Mouse (Mus musculus) heart, embryonic 15.5 days (tissue): ENCODE data around the gene Bpifa6. TPM values are rescaled to one million over a fixed set of nuclear protein-coding genes. Genes with fewer than 3 reads are reported as not detected.
"Not testable (repeated sequence)": the region's sequence is repeated elsewhere in the genome, so short reads cannot be mapped to it uniquely, and the experiment has no call there.

Experiments used
- ATAC-seq: fragments of 200-750 bp; cut with Nextera tagmentation; replicated peaks from 2 replicates; pipeline ENCODE4 v1.8.0; 2017; ENCODE audit warnings: low read depth, moderate TSS enrichment; ENCODE audit not compliant: insufficient number of reproducible peaks, insufficient read depth, low FRiP score
- H3K27ac ChIP-seq: fragments of 300-500 bp; sonication (generic); 2 replicates; pipeline ENCODE4 v1.5.1; 2015; ENCODE audit warnings: mild to moderate bottlenecking, inconsistent platforms
- H3K27me3 ChIP-seq: fragments of 300-500 bp; sonication (generic); 2 replicates; pipeline ENCODE4 v1.6.1; 2015; ENCODE audit warnings: inconsistent platforms
- H3K36me3 ChIP-seq: fragments of 300-500 bp; sonication (generic); 2 replicates; pipeline ENCODE4 v1.6.1; 2015; ENCODE audit warnings: mild to moderate bottlenecking, inconsistent platforms
- H3K4me1 ChIP-seq: fragments of 300-500 bp; sonication (generic); replicated peaks from 2 replicates; pipeline ENCODE4 v1.6.1; 2015; ENCODE audit warnings: inconsistent platforms
- H3K4me2 ChIP-seq: fragments of 300-500 bp; sonication (generic); 2 replicates; pipeline ENCODE4 v1.6.1; 2015; ENCODE audit warnings: inconsistent platforms, mild to moderate bottlenecking, moderate library complexity
- H3K4me3 ChIP-seq: fragments of 300-500 bp; sonication (generic); 2 replicates; pipeline ENCODE4 v1.5.1; 2015; ENCODE audit warnings: mild to moderate bottlenecking, inconsistent platforms
- H3K9ac ChIP-seq: fragments of 300-500 bp; sonication (generic); 2 replicates; pipeline ENCODE4 v1.6.1; 2015; ENCODE audit warnings: mild to moderate bottlenecking, inconsistent platforms
- H3K9me3 ChIP-seq: fragments of 300-500 bp; sonication (generic); replicated peaks from 2 replicates; pipeline ENCODE4 v1.6.1; 2016; ENCODE audit warnings: inconsistent platforms
- WGBS: fragments of 180-500 bp; shearing (Covaris S2); methylation state at CpG from one replicate; pipeline ENCODE4 v1.1.7; 2015; ENCODE audit warnings: mixed read lengths; 5-methylcytosine and 5-hydroxymethylcytosine counted together
- polyA plus RNA-seq: library from polyadenylated mRNA; unstranded; fragments of >200 nt; fragmentation: Nextera tagmentation; extraction: Ambion mirVana; gene quantifications from 2 replicates; pipeline ENCODE4 v1.2.1, GENCODE M21; 2015

Bpifa6 gene
- polyA plus RNA-seq, 1 experiment from 2014 or later = not detected

DNA sequence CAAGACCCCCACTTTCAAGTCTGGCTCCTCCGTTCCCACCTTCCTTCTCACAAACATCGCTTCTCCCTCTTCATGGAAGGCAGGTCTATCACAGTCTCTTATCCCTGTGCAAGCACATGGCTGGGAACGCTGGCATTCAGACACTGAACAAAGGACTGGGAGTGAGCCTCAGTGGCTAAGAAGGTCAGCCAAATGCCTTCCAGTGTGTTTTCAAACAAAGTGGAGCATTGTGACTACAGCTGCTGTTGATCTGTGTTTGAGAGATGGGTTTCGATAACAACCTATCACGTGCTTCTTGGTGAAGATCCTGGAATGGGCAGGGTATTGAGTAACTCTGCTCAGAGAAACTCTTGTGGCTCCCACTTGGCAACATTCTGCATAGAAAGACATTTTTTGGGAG, 4.5 kb upstream of the Bpifa6 start:
- Histone ChIP-seq H3K9ac (no peak overlapping the region), H3K4me1 (no peaks in the 10 kb centered on the region), H3K36me3 (no peaks in the 10 kb centered on the region), H3K4me3 (no peak overlapping the region), H3K27ac (no peak overlapping the region), H3K27me3 (no peaks in the 10 kb centered on the region), H3K4me2 (no peak overlapping the region), H3K9me3 (no peaks in the 10 kb centered on the region)
- ATAC-seq = no peak
- 71% methylated on average over 5 of the region's 5 CpGs for WGBS

DNA sequence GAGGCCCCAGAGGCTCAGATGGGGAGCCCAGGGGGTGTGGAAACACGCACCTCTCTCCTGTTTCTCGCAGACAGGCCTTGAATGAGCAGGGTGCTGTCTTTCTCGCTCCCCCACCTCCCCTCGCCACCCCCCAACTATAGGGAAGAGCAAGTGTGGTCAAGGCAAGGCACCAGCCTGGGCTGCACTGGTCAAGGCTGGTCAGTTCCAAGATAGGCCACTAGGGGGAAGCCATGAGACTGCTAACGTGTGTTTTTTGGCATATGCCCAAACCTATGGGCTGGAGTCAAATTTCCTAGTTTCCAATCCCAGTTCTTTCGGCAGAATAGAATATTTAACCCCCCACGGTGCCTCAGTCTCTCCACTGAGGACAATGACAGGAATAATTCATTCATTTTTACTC, 21.0 kb downstream of the Bpifa6 start:
- WGBS = 3% methylated on average over 7 of the region's 7 CpGs
- no peaks in the 10 kb centered on the region for H3K36me3 ChIP-seq
- no peak overlapping the region for H3K27ac ChIP-seq
- H3K4me2 ChIP-seq = no peak overlapping the region
- H3K9me3 ChIP-seq = no peaks in the 10 kb centered on the region
- H3K9ac ChIP-seq = no peak overlapping the region
- no peak for ATAC-seq
- H3K27me3 ChIP-seq = 0 out of 2 replicates have a peak, but pooled peaks cover 8% of the 10 kb centered on the region
- no peak overlapping the region for H3K4me3 ChIP-seq
- 0 out of 2 replicates have a peak, but pooled peaks cover 2% of the 10 kb centered on the region for H3K4me1 ChIP-seq

DNA sequence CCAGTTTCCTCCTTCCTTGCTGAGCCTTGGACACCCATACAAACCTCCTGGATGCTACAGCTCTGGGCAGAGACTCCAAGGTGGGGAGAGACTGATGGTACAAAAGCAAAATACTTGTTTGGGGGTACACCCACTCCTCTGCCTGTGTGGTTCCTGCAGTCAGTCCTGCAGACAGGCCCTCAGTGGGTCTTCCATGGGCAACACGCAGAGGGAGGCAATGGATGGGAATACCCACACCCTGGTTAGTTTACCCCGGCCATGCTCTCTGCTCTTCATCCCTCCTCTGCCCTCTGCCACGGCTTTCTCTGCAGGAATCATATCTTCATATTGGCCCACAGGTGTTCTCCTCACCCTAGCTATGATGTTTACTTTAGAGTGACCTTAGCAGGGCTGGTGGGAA, 25.8 kb downstream of the Bpifa6 start:
- WGBS = 83% methylated on average over 3 of the region's 3 CpGs
- Histone ChIP-seq H3K27me3 (0 out of 2 replicates have a peak, but pooled peaks cover 4% of the 10 kb centered on the region), H3K4me3 (no peak overlapping the region), H3K4me2 (no peak overlapping the region), H3K9ac (no peak overlapping the region), H3K36me3 (no peaks in the 10 kb centered on the region), H3K9me3 (no peaks in the 10 kb centered on the region), H3K27ac (no peak overlapping the region), H3K4me1 (0 out of 2 replicates have a peak, but pooled peaks cover 2% of the 10 kb centered on the region)
- ATAC-seq = no peak

DNA sequence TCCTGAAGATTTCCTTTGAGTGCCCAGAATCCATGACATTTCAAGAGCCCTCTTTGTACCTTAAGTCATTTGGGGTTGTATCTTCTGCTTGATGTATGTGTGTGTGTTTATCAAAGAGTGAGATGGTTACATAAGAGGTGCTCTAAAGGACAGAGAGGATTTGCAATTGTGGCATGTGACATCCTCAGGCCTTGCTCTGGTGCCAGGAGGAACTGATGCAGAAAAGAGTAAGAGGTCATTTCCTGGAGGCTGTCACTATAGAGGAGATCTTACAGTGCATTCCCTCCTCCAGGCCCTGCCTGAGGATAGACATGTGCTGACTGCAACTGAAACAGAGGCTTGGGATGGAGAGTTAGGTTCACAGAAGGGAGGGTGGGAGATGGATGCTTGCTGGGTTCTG, 26.3 kb downstream of the Bpifa6 start:
- Histone ChIP-seq H3K27ac (no peak overlapping the region), H3K4me1 (0 out of 2 replicates have a peak, but pooled peaks cover under 1% of the 10 kb centered on the region), H3K4me2 (no peak overlapping the region), H3K9me3 (no peaks in the 10 kb centered on the region), H3K27me3 (0 out of 2 replicates have a peak, but pooled peaks cover 4% of the 10 kb centered on the region), H3K4me3 (no peak overlapping the region), H3K9ac (no peak overlapping the region), H3K36me3 (no peaks in the 10 kb centered on the region)
- no peak for ATAC-seq

DNA sequence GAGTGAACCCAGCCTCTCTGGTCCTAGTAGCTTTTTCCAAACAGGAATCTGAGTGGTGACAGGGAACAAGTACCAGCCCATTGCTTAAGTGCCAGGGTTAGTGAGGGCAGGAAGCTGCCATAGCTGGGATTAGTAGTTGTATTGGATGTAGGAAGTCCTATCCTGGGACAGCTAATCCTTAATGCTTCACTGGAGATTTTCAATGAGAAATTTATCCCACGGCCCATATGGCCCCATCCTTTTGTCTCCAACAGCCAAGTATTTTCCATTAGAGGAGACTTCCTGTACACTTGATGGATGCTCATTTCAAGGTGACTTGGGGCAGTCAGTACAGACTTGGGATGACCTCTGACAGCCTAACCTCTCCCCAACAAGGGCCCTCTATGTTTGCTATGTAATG, 29.7 kb downstream of the Bpifa6 start:
- Histone ChIP-seq H3K9me3 (no peaks in the 10 kb centered on the region), H3K9ac (no peak overlapping the region), H3K27ac (no peak overlapping the region), H3K27me3 (no peaks in the 10 kb centered on the region), H3K36me3 (no peaks in the 10 kb centered on the region), H3K4me3 (no peak overlapping the region), H3K4me2 (no peak overlapping the region), H3K4me1 (no peaks in the 10 kb centered on the region)
- WGBS = 75% methylated on average over 1 of the region's 1 CpGs
- ATAC-seq = no peak

DNA sequence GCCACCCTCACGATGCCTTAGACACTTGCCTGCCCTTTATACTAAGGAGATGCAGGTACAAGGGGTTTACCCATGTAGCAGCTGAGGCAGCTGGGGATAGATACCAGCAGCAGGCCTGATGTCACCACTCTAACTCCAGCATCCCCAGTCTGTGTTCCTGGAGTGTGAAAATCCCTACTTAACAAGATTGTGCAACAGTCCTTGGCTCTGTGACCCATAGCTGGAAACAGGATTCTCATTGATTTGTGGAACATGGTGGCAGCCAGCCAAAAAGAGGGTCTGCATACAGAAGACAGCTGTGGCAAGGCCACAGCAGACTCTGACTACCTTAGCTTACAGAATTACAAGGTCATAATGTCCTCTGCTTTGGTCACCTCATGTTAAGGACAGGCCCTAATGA, 30.3 kb downstream of the Bpifa6 start:
- H3K4me3 ChIP-seq = no peak overlapping the region
- WGBS = 76% methylated on average over 1 of the region's 1 CpGs
- ATAC-seq = no peak

DNA sequence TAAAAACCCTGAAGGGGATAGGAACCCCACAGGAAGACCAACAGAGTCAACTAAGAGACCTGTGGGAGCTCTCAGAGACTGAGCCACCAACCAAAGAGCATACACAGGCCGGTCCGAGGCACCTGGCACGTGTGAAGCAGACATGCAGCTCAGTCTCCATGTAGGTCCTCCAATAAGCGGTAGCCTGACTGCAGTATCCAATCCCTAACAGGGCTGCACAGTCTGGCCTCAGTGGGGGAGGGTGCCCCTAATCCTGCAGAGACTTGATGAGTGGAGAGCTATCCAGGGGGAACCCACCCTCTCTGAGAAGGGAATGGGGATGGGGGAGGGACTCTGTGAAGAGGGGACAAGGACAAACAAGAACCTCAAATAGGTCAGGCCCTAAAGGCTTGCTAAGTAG, 31.0 kb downstream of the Bpifa6 start:
- ATAC-seq = no peak
- H3K4me1 ChIP-seq = no peaks in the 10 kb centered on the region
- H3K9me3 ChIP-seq = no peaks in the 10 kb centered on the region
- H3K4me2 ChIP-seq = no peak overlapping the region
- no peaks in the 10 kb centered on the region for H3K36me3 ChIP-seq
- H3K27ac ChIP-seq = no peak overlapping the region
- WGBS = 76% methylated on average over 4 of the region's 4 CpGs
- no peaks in the 10 kb centered on the region for H3K27me3 ChIP-seq
- no peak overlapping the region for H3K9ac ChIP-seq
- H3K4me3 ChIP-seq = no peak overlapping the region

More for the DNA sequence above, 30.3 kb downstream of the Bpifa6 start:
- no peaks in the 10 kb centered on the region for H3K4me1 ChIP-seq
- no peaks in the 10 kb centered on the region for H3K36me3 ChIP-seq
- no peaks in the 10 kb centered on the region for H3K27me3 ChIP-seq
- no peak overlapping the region for H3K4me2 ChIP-seq
- H3K9me3 ChIP-seq = no peaks in the 10 kb centered on the region
- no peak overlapping the region for H3K9ac ChIP-seq
- H3K27ac ChIP-seq = no peak overlapping the region

DNA sequence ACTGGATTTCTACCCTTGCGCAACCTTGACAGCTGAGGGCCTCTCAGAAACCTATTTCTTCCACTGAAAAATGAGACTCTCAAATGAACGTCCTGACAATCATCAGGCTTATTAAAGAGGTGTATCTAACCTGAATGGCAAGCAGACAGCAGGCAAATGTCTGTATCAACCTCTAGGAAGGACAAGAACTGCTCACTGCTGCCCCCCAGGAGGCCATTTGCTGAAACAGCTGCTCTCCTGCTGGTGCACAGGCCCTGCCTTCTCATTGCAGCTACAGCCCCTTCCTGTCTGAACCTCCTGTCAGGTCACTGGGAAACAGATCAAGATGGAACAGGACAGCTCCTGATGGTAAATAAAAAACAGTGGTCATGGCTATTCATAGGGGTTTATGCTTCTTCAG, 31.6 kb downstream of the Bpifa6 start:
- ATAC-seq = no peak
- H3K27ac ChIP-seq = no peak overlapping the region
- H3K27me3 ChIP-seq = no peaks in the 10 kb centered on the region
- H3K36me3 ChIP-seq = no peaks in the 10 kb centered on the region
- H3K9me3 ChIP-seq = no peaks in the 10 kb centered on the region
- H3K9ac ChIP-seq = no peak overlapping the region
- H3K4me1 ChIP-seq = no peaks in the 10 kb centered on the region
- no peak overlapping the region for H3K4me2 ChIP-seq
- 82% methylated on average over 2 of the region's 2 CpGs for WGBS
- H3K4me3 ChIP-seq = no peak overlapping the region

DNA sequence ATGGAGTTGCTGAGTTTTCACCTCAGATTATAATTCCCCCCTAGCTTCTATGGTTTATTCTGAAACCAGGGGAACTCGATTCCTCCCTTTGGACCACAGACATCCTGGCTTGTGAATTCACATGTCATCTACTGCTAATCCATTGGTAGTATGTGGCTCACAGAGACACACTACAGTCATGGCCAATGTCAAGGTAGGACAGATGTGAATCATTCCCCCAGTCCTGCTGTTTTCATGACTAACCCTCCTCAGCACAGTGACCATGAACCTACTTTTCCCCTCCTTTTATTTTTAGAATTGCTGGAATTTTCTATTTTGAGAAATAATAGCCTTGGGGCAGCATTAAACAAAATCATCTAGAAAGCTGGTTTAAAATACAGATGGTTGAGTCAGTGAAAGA, 32.6 kb downstream of the Bpifa6 start:
- H3K4me3 ChIP-seq = no peak overlapping the region
- no peaks in the 10 kb centered on the region for H3K4me1 ChIP-seq
- H3K36me3 ChIP-seq = no peaks in the 10 kb centered on the region
- H3K9me3 ChIP-seq = no peaks in the 10 kb centered on the region
- WGBS = 61% methylated on average over 1 of the region's 1 CpGs
- no peak overlapping the region for H3K27ac ChIP-seq
- no peak overlapping the region for H3K9ac ChIP-seq
- H3K4me2 ChIP-seq = no peak overlapping the region
- no peaks in the 10 kb centered on the region for H3K27me3 ChIP-seq
- no peak for ATAC-seq

DNA sequence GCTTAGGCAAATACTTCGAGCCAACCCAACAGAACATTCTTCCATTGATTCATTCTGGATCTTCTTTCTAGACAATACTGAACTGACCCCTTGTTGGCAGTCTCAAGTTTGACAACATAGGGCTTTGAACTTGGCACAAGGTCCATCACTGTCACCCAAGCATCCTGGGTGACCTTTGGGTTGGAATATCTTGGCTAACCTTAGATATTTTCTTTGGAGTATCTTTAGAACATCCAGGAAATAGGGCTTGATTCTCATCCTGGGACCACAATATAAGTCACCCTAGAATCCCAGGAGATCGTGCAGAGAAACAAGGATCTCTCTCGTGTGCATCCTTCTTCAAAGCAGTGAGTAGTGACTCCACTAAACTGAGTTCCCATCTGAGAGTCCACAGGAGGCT, 33.2 kb downstream of the Bpifa6 start, which contains the start of gene Bpifa2:
Gene Bpifa2 (plus strand): TSS at position 301 of the 400 bp plus-strand sequence.
- no peak within 1 kb of the TSS for H3K27ac ChIP-seq
- 71% methylated on average over 3 of the region's 3 CpGs for WGBS
- no peak within 1 kb of the TSS for H3K9ac ChIP-seq
- H3K4me1 ChIP-seq = no peaks in the 10 kb centered on the region
- H3K9me3 ChIP-seq = no peaks in the 10 kb centered on the region
- no peaks in the 10 kb centered on the region for H3K27me3 ChIP-seq
- H3K36me3 ChIP-seq = no peaks in the 10 kb centered on the region
- H3K4me3 ChIP-seq = no peak within 1 kb of the TSS
- ATAC-seq = no peak
- no peak within 1 kb of the TSS for H3K4me2 ChIP-seq

DNA sequence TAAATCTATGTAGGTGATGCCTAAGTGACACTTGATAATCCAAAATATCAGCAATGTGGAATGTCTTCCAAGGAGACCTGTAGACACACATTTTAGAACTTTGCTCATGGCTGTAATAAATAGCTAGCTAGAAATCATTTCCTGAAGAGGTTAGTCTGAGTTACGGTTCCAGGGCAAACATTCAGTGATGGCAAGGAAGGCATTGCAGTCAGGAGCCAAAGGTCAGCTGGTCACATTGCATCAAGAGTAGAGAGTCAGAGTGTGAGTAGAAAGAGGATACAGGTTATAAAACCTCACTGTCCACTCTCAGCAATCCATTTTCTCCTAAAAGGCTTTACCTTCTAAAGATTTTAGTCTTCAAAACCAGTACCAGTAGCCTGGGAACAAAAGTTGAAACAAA, 43.2 kb downstream of the Bpifa6 start:
- H3K4me1 ChIP-seq = no peaks in the 10 kb centered on the region
- no peak overlapping the region for H3K4me3 ChIP-seq
- H3K27me3 ChIP-seq = no peaks in the 10 kb centered on the region
- no peak overlapping the region for H3K27ac ChIP-seq
- no peak for ATAC-seq
- no peaks in the 10 kb centered on the region for H3K9me3 ChIP-seq
- H3K36me3 ChIP-seq = no peaks in the 10 kb centered on the region
- 73% methylated on average over 1 of the region's 1 CpGs for WGBS
- H3K9ac ChIP-seq = no peak overlapping the region
- no peak overlapping the region for H3K4me2 ChIP-seq

DNA sequence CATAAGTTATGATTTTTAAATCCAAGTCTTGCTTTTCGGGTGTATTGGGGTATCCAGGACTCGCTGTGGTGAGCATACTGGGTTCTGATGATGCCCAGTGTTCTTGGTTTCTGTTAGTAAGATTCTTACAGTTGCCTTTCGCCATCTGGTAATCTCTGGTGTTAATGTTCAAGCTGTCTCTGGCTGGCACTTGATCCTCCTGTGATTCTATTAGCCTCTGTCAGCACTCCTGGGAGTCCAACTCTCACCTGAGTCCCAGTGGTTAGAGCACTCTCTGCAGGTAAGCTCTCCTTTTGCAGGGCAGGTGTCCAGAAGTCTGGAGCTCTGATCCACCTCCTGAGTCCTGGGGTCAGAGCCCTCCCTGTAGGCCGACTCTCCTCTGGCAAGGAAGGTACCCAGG, 49.9 kb downstream of the Bpifa6 start:
- not testable (repeated sequence) for ATAC-seq, H3K27ac ChIP-seq, H3K27me3 ChIP-seq, H3K36me3 ChIP-seq, H3K4me3 ChIP-seq, H3K9me3 ChIP-seq, H3K4me2 ChIP-seq, H3K4me1 ChIP-seq, H3K9ac ChIP-seq
- 73% methylated on average over 4 of the region's 4 CpGs for WGBS
